Mouse (Mus musculus) forebrain, embryonic 16.5 days (tissue): Measurements from ENCODE around the gene Prmt3. TPM values are rescaled to one million over a fixed set of nuclear protein-coding genes. Genes with fewer than 3 reads are reported as not detected.

ENCODE experiments used
- ATAC-seq: fragments of 200-750 bp; cut with Nextera tagmentation; 2 replicates; pipeline ENCODE4 v1.8.0; 2017; ENCODE audit warnings: mild to moderate bottlenecking, moderate library complexity
- H3K27ac ChIP-seq: fragments of 300-500 bp; sonication (generic); 2 replicates; pipeline ENCODE4 v1.5.1; 2014; ENCODE audit warnings: low read length, control low read depth
- H3K27me3 ChIP-seq: fragments of 300-500 bp; sonication (generic); replicated peaks from 2 replicates; pipeline ENCODE4 v1.6.1; 2014; ENCODE audit warnings: low read length; ENCODE audit not compliant: control insufficient read depth, insufficient read depth
- H3K36me3 ChIP-seq: fragments of 300-500 bp; sonication (generic); 2 replicates; pipeline ENCODE4 v1.6.1; 2014; ENCODE audit not compliant: control insufficient read depth, insufficient read depth
- H3K4me1 ChIP-seq: fragments of 300-500 bp; sonication (generic); replicated peaks from 2 replicates; pipeline ENCODE4 v1.6.1; 2014; ENCODE audit warnings: low read length; ENCODE audit not compliant: control insufficient read depth, insufficient read depth
- H3K4me2 ChIP-seq: fragments of 300-500 bp; sonication (generic); 2 replicates; pipeline ENCODE4 v1.6.1; 2014; ENCODE audit warnings: mild to moderate bottlenecking, low read length, control low read depth
- H3K4me3 ChIP-seq: fragments of 300-500 bp; sonication (generic); replicated peaks from 2 replicates; pipeline ENCODE4 v1.5.1; 2014; ENCODE audit warnings: mild to moderate bottlenecking, low read length, control low read depth
- H3K9ac ChIP-seq: fragments of 300-500 bp; sonication (generic); replicated peaks from 2 replicates; pipeline ENCODE4 v1.6.1; 2014; ENCODE audit warnings: low read depth, low read length, control low read depth
- H3K9me3 ChIP-seq: fragments of 300-500 bp; sonication (generic); 2 replicates; pipeline ENCODE4 v1.6.1; 2016; ENCODE audit warnings: low read length; ENCODE audit not compliant: control insufficient read depth
- WGBS: fragments of 180-500 bp; shearing (Covaris S2); extraction: QIAGEN DNeasy Blood & Tissue Kit; methylation state at CpG from one replicate; pipeline ENCODE4 v1.1.7; 2014; 5-methylcytosine and 5-hydroxymethylcytosine counted together
- polyA plus RNA-seq: library from polyadenylated mRNA; unstranded; fragments of >200 nt; fragmentation: Nextera tagmentation; extraction: Ambion mirVana; gene quantifications from 2 replicates; pipeline ENCODE4 v1.2.1, GENCODE M21; 2015

Prmt3 gene
- polyA plus RNA-seq, 1 experiment from 2014 or later = 56.0 TPM

DNA sequence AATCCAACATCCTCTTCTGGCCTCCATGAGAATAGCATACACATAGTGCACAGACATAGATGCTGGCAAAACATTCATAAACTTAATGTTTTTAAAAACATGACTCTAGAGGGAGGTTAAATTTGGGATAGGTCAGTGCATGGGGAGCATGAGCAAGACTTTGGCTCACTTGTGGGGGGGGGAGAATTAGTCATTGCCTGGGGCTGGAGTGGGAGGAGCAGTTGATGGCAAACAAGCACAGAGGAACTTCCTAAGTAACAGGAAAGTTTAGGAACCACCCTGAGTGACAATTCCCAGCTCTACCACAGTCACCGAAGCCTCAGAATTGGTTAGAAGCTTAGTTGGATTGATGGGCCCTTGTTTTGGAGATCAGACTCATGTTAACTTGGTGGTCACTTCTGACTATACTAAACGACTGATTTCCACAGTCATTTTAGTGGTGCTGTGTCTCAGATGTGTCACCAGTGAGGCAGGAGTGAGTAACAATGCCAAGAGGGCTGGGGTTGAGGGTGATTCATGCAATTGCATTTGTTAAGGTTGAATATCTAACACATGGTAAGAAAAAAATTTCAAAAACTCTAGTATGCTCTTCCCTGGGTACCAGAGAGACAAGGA is 109.7 kb downstream of the Prmt3 start:
- H3K27me3 ChIP-seq = no peaks in the 10 kb centered on the region
- no peak overlapping the region for H3K4me2 ChIP-seq
- H3K4me1 ChIP-seq = peaks cover 3% of the 10 kb centered on the region; the same call in 1 of the 2 replicates
- 78% methylated on average over 2 of the region's 2 CpGs for WGBS
- H3K4me3 ChIP-seq = no peak overlapping the region
- no peak for ATAC-seq
- no peak overlapping the region for H3K27ac ChIP-seq
- H3K36me3 ChIP-seq = no peaks in the 10 kb centered on the region
- no peaks in the 10 kb centered on the region for H3K9me3 ChIP-seq
- no peak overlapping the region for H3K9ac ChIP-seq

DNA sequence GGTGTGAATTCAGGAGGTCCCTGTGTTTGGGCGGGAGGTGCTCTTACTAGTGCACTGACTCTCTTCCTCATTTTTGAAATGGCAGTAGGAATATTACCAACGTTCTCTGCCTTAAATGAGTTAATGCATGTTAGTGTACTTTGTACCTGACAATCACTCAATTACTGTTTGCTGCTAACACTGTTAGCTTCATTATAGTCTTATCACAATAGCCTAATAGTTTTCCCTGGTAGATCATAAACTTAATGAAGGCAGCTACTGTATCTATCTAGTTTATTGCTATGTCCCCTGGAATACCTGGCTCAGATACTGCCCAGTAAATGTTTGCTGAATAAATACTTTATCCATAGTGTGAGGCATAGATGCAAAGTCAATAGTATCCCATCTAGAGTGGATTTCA is 116.6 kb downstream of the Prmt3 start:
- Histone ChIP-seq H3K4me3 (no peak overlapping the region), H3K27ac (no peak overlapping the region), H3K27me3 (no peaks in the 10 kb centered on the region; the same call in 1 of the 2 replicates), H3K36me3 (no peaks in the 10 kb centered on the region), H3K9ac (no peak overlapping the region), H3K4me2 (no peak overlapping the region), H3K4me1 (no peaks in the 10 kb centered on the region), H3K9me3 (no peaks in the 10 kb centered on the region)
- WGBS = 72% methylated on average over 2 of the region's 2 CpGs
- ATAC-seq = no peak

DNA sequence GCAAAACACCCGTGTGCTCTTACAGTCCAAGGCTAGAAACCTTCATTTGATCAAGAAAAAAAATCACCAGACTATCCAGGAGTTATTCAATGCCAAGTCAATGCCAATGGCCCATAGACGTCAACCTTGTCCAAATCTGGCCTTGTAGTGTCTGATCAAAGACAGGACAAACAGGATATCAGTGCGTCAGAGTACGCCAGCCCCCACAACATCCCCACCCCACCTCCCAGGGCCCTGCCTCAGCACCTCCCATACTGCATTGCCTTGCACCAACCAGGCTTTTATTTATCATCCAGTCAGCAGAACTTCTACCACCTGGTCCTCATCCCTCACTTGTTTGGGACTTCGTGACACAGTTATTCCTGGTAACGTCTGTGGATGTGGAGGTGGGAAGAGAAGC is 117.2 kb downstream of the Prmt3 start:
- WGBS = 80% methylated on average over 6 of the region's 6 CpGs
- no peaks in the 10 kb centered on the region for H3K4me1 ChIP-seq
- ATAC-seq = no peak
- no peaks in the 10 kb centered on the region for H3K36me3 ChIP-seq
- H3K4me2 ChIP-seq = no peak overlapping the region
- H3K27ac ChIP-seq = no peak overlapping the region
- H3K27me3 ChIP-seq = no peaks in the 10 kb centered on the region; the same call in 1 of the 2 replicates
- H3K9ac ChIP-seq = no peak overlapping the region
- H3K9me3 ChIP-seq = no peaks in the 10 kb centered on the region
- H3K4me3 ChIP-seq = no peak overlapping the region

DNA sequence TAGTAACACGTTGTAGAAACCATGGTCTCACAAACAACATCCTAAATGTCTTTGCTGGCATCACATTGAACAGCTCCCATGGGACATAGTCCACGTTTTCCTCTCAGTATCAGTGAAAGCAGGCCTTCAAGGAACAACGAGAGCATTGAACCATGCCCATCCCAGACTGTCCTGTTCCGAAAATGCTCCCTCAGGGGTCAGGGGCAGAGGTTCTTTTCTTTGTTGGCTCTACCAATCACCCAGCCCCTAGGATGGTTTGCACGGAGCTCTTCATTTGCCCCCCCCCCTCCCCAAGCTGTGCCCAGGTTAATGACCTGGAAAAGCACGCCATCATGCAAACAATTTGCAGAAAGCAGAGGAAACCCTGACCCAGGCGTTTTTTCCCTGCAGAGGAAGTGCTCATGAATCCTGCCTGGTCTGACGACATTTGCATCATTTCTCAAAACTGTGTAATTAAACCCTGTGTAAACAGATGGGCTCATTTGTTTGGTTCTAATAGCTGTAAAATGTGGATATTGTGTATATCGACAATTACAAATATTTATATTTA is 123.9 kb downstream of the Prmt3 start:
- no peak for ATAC-seq
- no peak overlapping the region for H3K27ac ChIP-seq
- H3K36me3 ChIP-seq = no peaks in the 10 kb centered on the region
- H3K4me1 ChIP-seq = no peaks in the 10 kb centered on the region
- H3K27me3 ChIP-seq = peaks cover 41% of the 10 kb centered on the region
- no peak overlapping the region for H3K4me2 ChIP-seq
- WGBS = 36% methylated on average over 9 of the region's 9 CpGs
- no peak overlapping the region for H3K9ac ChIP-seq
- H3K9me3 ChIP-seq = no peaks in the 10 kb centered on the region
- H3K4me3 ChIP-seq = no peak overlapping the region

DNA sequence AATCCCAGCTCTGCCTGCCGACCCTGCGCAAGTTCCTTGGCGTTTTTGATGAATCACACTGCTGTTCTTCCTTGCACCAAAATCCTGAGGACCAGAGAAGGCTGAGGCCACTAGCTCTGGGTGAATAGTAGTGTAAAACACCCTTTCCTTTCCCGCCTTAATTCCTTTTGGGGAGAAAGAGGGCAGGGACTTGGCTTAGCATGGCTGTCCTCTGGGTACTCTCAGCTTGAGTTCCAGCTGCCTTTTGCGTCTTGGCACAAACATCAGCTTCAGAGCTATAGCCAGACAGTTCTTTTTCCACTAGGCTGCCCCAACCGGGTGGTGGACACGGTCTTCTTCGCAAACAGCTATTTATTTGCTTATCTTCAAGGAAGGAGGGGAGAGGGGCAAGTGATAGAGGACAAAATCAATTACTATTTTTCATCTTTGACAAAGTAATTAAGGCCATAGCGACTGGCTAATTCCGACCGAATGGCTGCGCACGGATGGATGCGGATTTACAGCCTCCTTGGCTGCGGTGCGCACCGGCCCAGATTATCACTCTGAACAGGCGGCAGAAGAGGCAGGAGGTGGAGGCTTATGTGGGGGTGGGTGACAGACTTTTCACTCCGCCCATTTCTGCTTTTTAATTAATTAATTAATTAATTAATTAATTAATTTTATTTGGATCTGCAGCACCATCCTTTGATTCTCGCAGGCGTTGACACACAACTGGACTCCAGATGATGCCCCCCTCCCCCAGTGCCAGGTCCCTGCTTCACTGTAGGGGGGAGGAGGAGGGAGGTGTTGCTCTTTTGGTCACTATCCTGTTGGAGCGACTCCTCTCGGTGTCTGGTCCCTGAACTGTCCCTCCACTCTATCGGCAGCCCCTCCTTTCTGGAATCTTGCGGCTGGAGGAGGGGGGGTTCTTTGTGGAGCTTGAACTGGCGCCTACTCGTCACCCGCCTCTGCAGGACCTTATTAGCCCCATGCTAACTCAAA is 129.3 kb downstream of the Prmt3 start:
- Histone ChIP-seq H3K4me2 (no peak overlapping the region), H3K4me3 (no peak overlapping the region), H3K9me3 (no peaks in the 10 kb centered on the region), H3K27me3 (peaks cover 75% of the 10 kb centered on the region), H3K4me1 (peaks cover 6% of the 10 kb centered on the region), H3K9ac (no peak overlapping the region), H3K36me3 (no peaks in the 10 kb centered on the region), H3K27ac (no peak overlapping the region)
- WGBS = 2% methylated on average over 28 of the region's 28 CpGs
- ATAC-seq = no peak; the same call in 1 of the 2 replicates

Other genes with a start within 250 kb of the Prmt3 start
- gene Dbx1, start 141.5 kb upstream of the Prmt3 start, polyA plus RNA-seq = 0.54 and 0.83 TPM in 2 replicates
- gene Htatip2, start 19.2 kb upstream of the Prmt3 start, polyA plus RNA-seq = 2.5 and 2.8 TPM in 2 replicates
- not detected in 2 replicates for gene Slc6a5, start 131.8 kb downstream of the Prmt3 start, polyA plus RNA-seq
- gene Nell1, start 196.5 kb downstream of the Prmt3 start, polyA plus RNA-seq = 11.0 and 14.2 TPM in 2 replicates